Mouse (Mus musculus) myocyte (in vitro differentiated cells): ENCODE results near the gene Map4.

ENCODE experiments used
- CEBPB ChIP-seq: IDR thresholded peaks from 2 replicates; pipeline ENCODE4 v1.6.1; 2011; ENCODE audit warnings: mild to moderate bottlenecking, moderate library complexity; ENCODE audit not compliant: poor library complexity, insufficient read depth, severe bottlenecking
- E2F4 ChIP-seq: IDR thresholded peaks from one replicate; pipeline ENCODE4 v1.6.1; 2011; ENCODE audit warnings: mild to moderate bottlenecking, control low read depth, moderate library complexity; ENCODE audit not compliant: insufficient read depth
- MAX ChIP-seq: IDR thresholded peaks from one replicate; pipeline ENCODE4 v1.6.1; 2011; ENCODE audit warnings: low read depth, mild to moderate bottlenecking, control low read depth
- MYOD1 ChIP-seq, 3 experiments: IDR thresholded peaks; one replicate each; pipeline ENCODE4 v1.6.1; 2011; ENCODE audit warnings: control low read depth in 2 of 3, low read depth in 2 of 3, mild to moderate bottlenecking in 2 of 3, moderate library complexity in 1 of 3; ENCODE audit not compliant: insufficient read length in 2 of 3, control insufficient read depth in 1 of 3
- MYOG ChIP-seq, 3 experiments: IDR thresholded peaks; one replicate each; pipeline ENCODE4 v1.6.1; 2011; ENCODE audit warnings: control low read depth in 2 of 3, low read depth in 2 of 3, mild to moderate bottlenecking in 2 of 3; ENCODE audit not compliant: insufficient read length in 2 of 3, control insufficient read depth in 1 of 3, insufficient read depth in 1 of 3
- POLR2A ChIP-seq: IDR thresholded peaks from one replicate; pipeline ENCODE4 v1.6.1; 2011; ENCODE audit warnings: low read depth, mild to moderate bottlenecking, control low read depth, moderate library complexity; ENCODE audit not compliant: insufficient read length
- POLR2AphosphoS2 ChIP-seq: IDR thresholded peaks from one replicate; pipeline ENCODE4 v1.6.1; 2011; ENCODE audit warnings: low read depth, control low read depth; ENCODE audit not compliant: insufficient read length
- REST ChIP-seq: IDR thresholded peaks from one replicate; pipeline ENCODE4 v1.6.1; 2011; ENCODE audit warnings: mild to moderate bottlenecking, control low read depth, moderate library complexity; ENCODE audit not compliant: insufficient read depth, insufficient read length
- SRF ChIP-seq: IDR thresholded peaks from one replicate; pipeline ENCODE4 v1.6.1; 2011; ENCODE audit warnings: low read depth; ENCODE audit not compliant: control insufficient read depth, insufficient read length
- TCF12 ChIP-seq: IDR thresholded peaks from one replicate; pipeline ENCODE4 v1.6.1; 2011; ENCODE audit warnings: mild to moderate bottlenecking, control low read depth; ENCODE audit not compliant: poor library complexity, insufficient read depth, severe bottlenecking
- TCF3 ChIP-seq: IDR thresholded peaks from one replicate; pipeline ENCODE4 v1.6.1; 2011; ENCODE audit warnings: low read depth, control low read depth; ENCODE audit not compliant: insufficient read length
- USF1 ChIP-seq: IDR thresholded peaks from one replicate; pipeline ENCODE4 v1.6.1; 2011; ENCODE audit warnings: low read depth, mild to moderate bottlenecking, control low read depth, moderate library complexity

DNA sequence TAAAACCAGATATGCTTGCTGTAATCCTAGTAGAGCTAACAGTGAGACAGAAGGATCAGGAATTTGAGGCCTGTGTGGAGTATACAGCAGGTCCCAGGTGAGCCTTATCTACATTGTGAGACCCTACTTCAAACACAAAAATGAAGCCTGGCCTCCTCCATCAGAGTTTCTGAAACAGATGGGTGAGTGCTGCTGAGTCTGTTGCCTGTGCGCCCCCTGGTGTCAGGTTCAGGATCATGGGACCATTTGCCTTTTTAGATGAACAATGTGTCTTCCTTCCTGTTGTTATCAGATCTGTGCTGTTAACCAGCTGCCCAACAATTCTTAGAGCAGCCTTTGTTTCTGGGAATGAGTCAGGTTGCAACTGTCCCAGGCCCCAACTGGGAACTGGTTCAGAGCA lies 140.6 kb downstream of the Map4 start:
- TF ChIP-seq POLR2A (no peak), TCF12 (no peak), MYOD1 (IDR thresholded peaks at IDR 0.05; ENCODE audit: control insufficient read depth in 1 of 3, insufficient read length in 2 of 3, low read depth in 2 of 3) (peak in 1 of 3 experiments; percentile 4), POLR2AphosphoS2 (no peak), MAX (no peak), USF1 (no peak), CEBPB (no peak), MYOG (IDR thresholded peaks at IDR 0.05; ENCODE audit: control insufficient read depth in 1 of 3, insufficient read depth in 1 of 3, insufficient read length in 2 of 3, low read depth in 2 of 3) (peak in 1 of 3 experiments; percentile 47), SRF (peak; percentile 50), E2F4 (no peak), REST (no peak), TCF3 (no peak)
